1 mouse cellular context compared by ENCODE assay signal in the genomic region with DNA sequence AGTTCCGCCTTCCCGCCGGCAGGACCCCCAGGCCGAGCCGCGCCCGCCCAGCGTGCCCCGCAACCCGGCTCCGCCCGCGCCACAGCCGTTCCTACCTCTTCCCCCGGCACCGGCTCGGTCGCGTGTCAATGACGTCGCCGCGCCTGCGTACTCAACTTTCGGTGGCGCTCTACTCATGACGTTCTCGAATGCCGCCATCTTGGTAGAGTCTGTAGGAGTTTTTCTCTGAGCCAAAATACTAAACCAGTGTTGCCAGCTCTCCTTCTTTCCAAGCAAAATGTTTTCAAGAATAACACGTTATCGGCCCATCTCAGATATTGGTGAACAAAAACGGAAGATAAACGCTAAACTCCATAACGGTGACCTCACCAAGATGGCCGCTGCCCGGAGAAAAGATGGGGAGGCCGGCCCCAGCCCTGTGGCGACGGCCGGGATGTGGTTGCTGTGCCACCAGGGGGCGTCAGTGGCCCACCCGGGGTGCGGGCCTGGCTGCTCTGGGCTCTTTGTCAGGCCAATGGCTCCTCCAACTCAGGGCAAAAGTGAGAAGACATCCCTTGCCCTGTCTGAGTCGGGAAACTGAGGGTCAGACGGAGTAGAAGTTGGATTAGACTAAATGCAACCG.
TF ChIP-seq lines count a peak whose summit lies in the region.

Ccdc124 (minus strand) TSS at position 572 of the 622 bp plus-strand sequence.

TF ChIP-seq in CH12.LX, 34 proteins besides CTCF, POLR2A, EP300 and RAD21 (continued from another document):
- TF ChIP-seq ZC3H11A (IDR thresholded peaks at IDR 0.05; ENCODE audit: low read depth, low read length) (peak; percentile 35), GABPA (IDR thresholded peaks at IDR 0.05; ENCODE audit: insufficient replicate concordance, low read depth, low read length) (peak; percentile 47; the same call in 1 of the 2 replicates), JUN (IDR thresholded peaks at IDR 0.05; ENCODE audit: insufficient read depth, low read depth, low read length) (no peak; the same call in 1 of the 2 replicates), TCF12 (IDR thresholded peaks at IDR 0.05; ENCODE audit: low read depth, low read length) (no peak; the same call in none of the 2 replicates), MEF2A (IDR thresholded peaks at IDR 0.05; ENCODE audit: borderline replicate concordance, low read depth, low read length) (peak; percentile 60), ETS1 (conservative IDR thresholded peaks at IDR 0.05; ENCODE audit: low read depth, low read length) (no peak), NELFE (IDR thresholded peaks at IDR 0.05; ENCODE audit: low read depth, low read length) (peak; percentile 71), MAZ (IDR thresholded peaks at IDR 0.05; ENCODE audit: low read depth, low read length) (0 out of 2 replicates have a peak, but pooled peaks have one; percentile 32), MAFK (IDR thresholded peaks at IDR 0.05; ENCODE audit: insufficient replicate concordance, low read length) (no peak), ELF1 (IDR thresholded peaks at IDR 0.05; ENCODE audit: low read depth, low read length) (peak; percentile 75), MXI1 (IDR thresholded peaks at IDR 0.05; ENCODE audit: low read depth, low read length) (peak; percentile 82), TBP (conservative IDR thresholded peaks at IDR 0.05; ENCODE audit: low read depth, low read length) (no peak), KAT2A (IDR thresholded peaks at IDR 0.05; ENCODE audit: insufficient replicate concordance, low read length) (peak; percentile 95; the same call in 1 of the 2 replicates)
TF ChIP-seq in CH12.LX: peak in this region for 17.
